In genomic region chr8:10173033-10173747, GRCm38 (mm10) we compare ENCODE assay signal across 13 mouse cellular contexts. TPM values are rescaled to one million over a fixed set of nuclear protein-coding genes. Genes with fewer than 3 reads are reported as not detected.
DNase-seq lines count a peak whose midpoint lies in the region; ATAC-seq lines count a peak whose summit lies in the region.
"Had no signal": no experiment of that assay in that cellular context is flagged by ENCODE, and none has a peak within 500 bp of the region (broad histone marks: within the 10 kb centered on the region; RNA-seq: fewer than 3 reads in every experiment).

No protein-coding gene starts in this region.

- no peaks in the 10 kb centered on the region for H3K27me3 ChIP-seq in midbrain, embryonic 10.5 days (ENCODE audit: low read depth, poor library complexity, severe bottlenecking)
- no peaks in the 10 kb centered on the region for H3K27me3 ChIP-seq in midbrain, embryonic 16.5 days (ENCODE audit: control insufficient read depth, insufficient read depth, low read depth, low read length)
- no peaks in the 10 kb centered on the region for H3K27me3 ChIP-seq in forebrain, embryonic 15.5 days
- no peaks in the 10 kb centered on the region for H3K27me3 ChIP-seq in midbrain, embryonic 12.5 days
- no peaks in the 10 kb centered on the region for H3K27me3 ChIP-seq in stomach, embryonic 16.5 days (ENCODE audit: control insufficient read depth, insufficient read depth, low read length)
- H3K27me3 ChIP-seq in kidney, embryonic 14.5 days (ENCODE audit: control insufficient read depth, insufficient read depth, low read length), result no peaks in the 10 kb centered on the region

- H3K9me3 ChIP-seq in midbrain, embryonic 10.5 days (replicated peaks), result no peaks in the 10 kb centered on the region
- no peaks in the 10 kb centered on the region for H3K9me3 ChIP-seq in midbrain, embryonic 16.5 days (replicated peaks; ENCODE audit: control insufficient read depth, low read length, poor library complexity, severe bottlenecking)
- no peaks in the 10 kb centered on the region for H3K9me3 ChIP-seq in forebrain, embryonic 15.5 days
- no peaks in the 10 kb centered on the region for H3K9me3 ChIP-seq in midbrain, embryonic 12.5 days
- H3K9me3 ChIP-seq in stomach, embryonic 16.5 days (replicated peaks; ENCODE audit: control insufficient read depth, low read length), result no peaks in the 10 kb centered on the region
- H3K9me3 ChIP-seq in kidney, embryonic 14.5 days (ENCODE audit: control insufficient read depth, low read length), result no peaks in the 10 kb centered on the region

- H3K4me3 ChIP-seq in midbrain, embryonic 10.5 days, result no peak overlapping the region; the same call in 1 of the 2 replicates
- no peak overlapping the region for H3K4me3 ChIP-seq in midbrain, embryonic 16.5 days (ENCODE audit: low read depth, low read length)
- no peak overlapping the region for H3K4me3 ChIP-seq in forebrain, embryonic 15.5 days
- H3K4me3 ChIP-seq in midbrain, embryonic 12.5 days, result no peak overlapping the region
- no peak overlapping the region for H3K4me3 ChIP-seq in stomach, embryonic 16.5 days (replicated peaks; ENCODE audit: low read length)
- H3K4me3 ChIP-seq in kidney, embryonic 14.5 days (ENCODE audit: low read length), result no peak overlapping the region

- H3K9ac ChIP-seq in midbrain, embryonic 16.5 days (ENCODE audit: low read depth, low read length), result no peak overlapping the region
- no peak overlapping the region for H3K9ac ChIP-seq in forebrain, embryonic 15.5 days (replicated peaks)
- no peak overlapping the region for H3K9ac ChIP-seq in midbrain, embryonic 12.5 days (replicated peaks)
- no peak overlapping the region for H3K9ac ChIP-seq in stomach, embryonic 16.5 days (ENCODE audit: low read length)
- H3K9ac ChIP-seq in kidney, embryonic 14.5 days (ENCODE audit: low read depth, low read length), result no peak overlapping the region
- H3K9ac ChIP-seq: liver, postnatal 0 days had no signal

- no peaks in the 10 kb centered on the region for H3K36me3 ChIP-seq in midbrain, embryonic 10.5 days
- H3K36me3 ChIP-seq in midbrain, embryonic 16.5 days (ENCODE audit: control insufficient read depth, insufficient read depth, low read length), result no peaks in the 10 kb centered on the region
- no peaks in the 10 kb centered on the region for H3K36me3 ChIP-seq in forebrain, embryonic 15.5 days
- H3K36me3 ChIP-seq in midbrain, embryonic 12.5 days, result no peaks in the 10 kb centered on the region
- H3K36me3 ChIP-seq in stomach, embryonic 16.5 days (ENCODE audit: control insufficient read depth, insufficient read depth, low read length), result no peaks in the 10 kb centered on the region
- no peaks in the 10 kb centered on the region for H3K36me3 ChIP-seq in kidney, embryonic 14.5 days (ENCODE audit: control insufficient read depth, insufficient read depth, low read length)

- H3K4me1 ChIP-seq in midbrain, embryonic 10.5 days, result peaks cover 58% of the 10 kb centered on the region
- H3K4me1 ChIP-seq in midbrain, embryonic 16.5 days (ENCODE audit: control insufficient read depth, insufficient read depth, low read length), result peaks cover 17% of the 10 kb centered on the region
- peaks cover 26% of the 10 kb centered on the region for H3K4me1 ChIP-seq in forebrain, embryonic 15.5 days
- peaks cover 41% of the 10 kb centered on the region for H3K4me1 ChIP-seq in midbrain, embryonic 12.5 days
- no peaks in the 10 kb centered on the region for H3K4me1 ChIP-seq in stomach, embryonic 16.5 days (ENCODE audit: control insufficient read depth, insufficient read depth, low read length)
- no peaks in the 10 kb centered on the region for H3K4me1 ChIP-seq in kidney, embryonic 14.5 days (ENCODE audit: control insufficient read depth, insufficient read depth, low read length)

- ATAC-seq in midbrain, embryonic 16.5 days, result no peak
- ATAC-seq in forebrain, embryonic 15.5 days (replicated peaks), result 0 out of 2 replicates have a peak, but pooled peaks have one; percentile 26
- peak; percentile 88 for ATAC-seq in midbrain, embryonic 12.5 days (ENCODE audit: low FRiP score, low read depth)
- no peak for ATAC-seq in stomach, embryonic 16.5 days (ENCODE audit: insufficient read depth, low FRiP score)
- ATAC-seq in kidney, embryonic 14.5 days (ENCODE audit: low FRiP score, low TSS enrichment), result no peak
- ATAC-seq: liver, postnatal 0 days had no signal

- WGBS in midbrain, embryonic 10.5 days, result 32% methylated on average over 9 of the region's 9 CpGs
- WGBS in midbrain, embryonic 16.5 days, result 19% methylated on average over 9 of the region's 9 CpGs
- WGBS in forebrain, embryonic 15.5 days, result 30% methylated on average over 9 of the region's 9 CpGs
- 29% methylated on average over 9 of the region's 9 CpGs for WGBS in midbrain, embryonic 12.5 days
- 54% methylated on average over 9 of the region's 9 CpGs for WGBS in stomach, embryonic 16.5 days
- WGBS in kidney, embryonic 14.5 days, result 51% methylated on average over 9 of the region's 9 CpGs

- peak overlapping the region; percentile 77 for H3K27ac ChIP-seq in midbrain, embryonic 10.5 days (replicated peaks)
- no peak overlapping the region for H3K27ac ChIP-seq in midbrain, embryonic 16.5 days (ENCODE audit: low read length)
- no peak overlapping the region for H3K27ac ChIP-seq in forebrain, embryonic 15.5 days (replicated peaks)
- H3K27ac ChIP-seq in midbrain, embryonic 12.5 days (replicated peaks), result peak overlapping the region; percentile 44
- peak overlapping the region; percentile 64; the same call in 1 of the 2 replicates for H3K27ac ChIP-seq in stomach, embryonic 16.5 days (ENCODE audit: low read length)
- H3K27ac ChIP-seq in kidney, embryonic 14.5 days (ENCODE audit: low read depth, low read length), result no peak overlapping the region

- peak; percentile 45 for DNase-seq in midbrain, embryonic 10.5 days (ENCODE audit: low spot score)
- DNase-seq in thymus, postnatal 10 days (ENCODE audit: low spot score in 2 of 2), result no peak
- no peak for DNase-seq in urinary bladder, adult 18-20 months (ENCODE audit: low spot score in 2 of 2)
- DNase-seq: adrenal gland, adult 2 months; gastrocnemius, postnatal 25 days; kidney, adult 8-10 months; liver, postnatal 0 days; thymus, postnatal 25 days had no signal

- H3K4me2 ChIP-seq in midbrain, embryonic 16.5 days (ENCODE audit: low read length), result no peak overlapping the region
- H3K4me2 ChIP-seq in forebrain, embryonic 15.5 days (replicated peaks), result no peak overlapping the region
- no peak overlapping the region for H3K4me2 ChIP-seq in midbrain, embryonic 12.5 days (replicated peaks)
- H3K4me2 ChIP-seq in stomach, embryonic 16.5 days (ENCODE audit: low read depth, low read length), result no peak overlapping the region
- no peak overlapping the region for H3K4me2 ChIP-seq in kidney, embryonic 14.5 days (replicated peaks; ENCODE audit: low read depth, low read length)

RNA-seq across cellular contexts. Expression of gene Myo16, which starts 19.5 kb away (rescaled TPM):
- 2.5 and 3.1 TPM in 2 replicates for polyA plus RNA-seq in midbrain, embryonic 10.5 days (2016; fragmentation: Nextera tagmentation; extraction: Ambion mirVana)
- polyA plus RNA-seq in midbrain, embryonic 16.5 days (2015; fragmentation: Nextera tagmentation; extraction: Ambion mirVana), result 7.2 and 7.4 TPM in 2 replicates
- polyA plus RNA-seq in forebrain, embryonic 15.5 days (2015; fragmentation: Nextera tagmentation; extraction: Ambion mirVana), result 3.8 and 4.1 TPM in 2 replicates
- polyA plus RNA-seq in midbrain, embryonic 12.5 days (2016; fragmentation: Nextera tagmentation; extraction: Ambion mirVana), result 3.8 and 4.0 TPM in 2 replicates
- 3.1 and 3.2 TPM in 2 replicates for polyA plus RNA-seq in stomach, embryonic 16.5 days (2015; fragmentation: Nextera tagmentation; extraction: Ambion mirVana)
- 0.16 and 0.27 TPM in 2 replicates for polyA plus RNA-seq in kidney, embryonic 14.5 days (2014; fragmentation: Nextera tagmentation; extraction: Ambion mirVana)
- polyA plus RNA-seq: adrenal gland, adult 2 months had no signal

Comparison
In these comparisons a context has a peak if more than half of its experiments do, and no peak if none do; other contexts are left out.
1. H3K27ac ChIP-seq: peak in midbrain, embryonic 10.5 days (single experiment), midbrain, embryonic 12.5 days (single experiment) and stomach, embryonic 16.5 days (single experiment); none in midbrain, embryonic 16.5 days (single experiment), forebrain, embryonic 15.5 days (single experiment) and kidney, embryonic 14.5 days (single experiment).
2. ATAC-seq: peak in forebrain, embryonic 15.5 days (single experiment) and midbrain, embryonic 12.5 days (single experiment); none in midbrain, embryonic 16.5 days (single experiment), stomach, embryonic 16.5 days (single experiment) and kidney, embryonic 14.5 days (single experiment).